Mouse (Mus musculus): ENCODE results near the gene Scgb1b2. TPM values are rescaled to one million over a fixed set of nuclear protein-coding genes. Genes with fewer than 3 reads are reported as not detected.

Gene Scgb1b2
- polyA plus RNA-seq (2014; fragmentation: Illumina TruSeq; extraction: RNeasy Lipid Tissue Mini Kit (QIAGEN cat#74804); ENCODE audit: low read depth, low replicate concordance): not detected

GRCm38 (mm10) chr7:31291721-31292120 is at the start of gene Scgb1b2:
Gene Scgb1b2 (minus strand): TSS chr7:31291821.

GRCm38 (mm10) chr7:31290208-31290607 is 1.4 kb downstream of the Scgb1b2 start, which contains the start of gene Scgb2b2:
Gene Scgb2b2 (plus strand): TSS chr7:31290508.

Other genes starting within 250 kb of the Scgb1b2 start
- 69.0 TPM for gene Fxyd5, start 249.3 kb downstream of the Scgb1b2 start, polyA plus RNA-seq (2014; fragmentation: Illumina TruSeq; extraction: RNeasy Lipid Tissue Mini Kit (QIAGEN cat#74804); ENCODE audit: low read depth, low replicate concordance)
- gene Fxyd7, start 240.4 kb downstream of the Scgb1b2 start, polyA plus RNA-seq (2014; fragmentation: Illumina TruSeq; extraction: RNeasy Lipid Tissue Mini Kit (QIAGEN cat#74804); ENCODE audit: low read depth, low replicate concordance): 0.88 TPM
- 169 TPM for gene Fxyd1, start 234.6 kb downstream of the Scgb1b2 start, polyA plus RNA-seq (2014; fragmentation: Illumina TruSeq; extraction: RNeasy Lipid Tissue Mini Kit (QIAGEN cat#74804); ENCODE audit: low read depth, low replicate concordance)
- 5.6 TPM for gene Lgi4, start 232.5 kb downstream of the Scgb1b2 start, polyA plus RNA-seq (2014; fragmentation: Illumina TruSeq; extraction: RNeasy Lipid Tissue Mini Kit (QIAGEN cat#74804); ENCODE audit: low read depth, low replicate concordance)
- 48.8 TPM for gene Fxyd3, start 215.1 kb downstream of the Scgb1b2 start, polyA plus RNA-seq (2014; fragmentation: Illumina TruSeq; extraction: RNeasy Lipid Tissue Mini Kit (QIAGEN cat#74804); ENCODE audit: low read depth, low replicate concordance)
- 18.4 TPM for gene Hpn, start 176.5 kb downstream of the Scgb1b2 start, polyA plus RNA-seq (2014; fragmentation: Illumina TruSeq; extraction: RNeasy Lipid Tissue Mini Kit (QIAGEN cat#74804); ENCODE audit: low read depth, low replicate concordance)
- 15.7 TPM for gene Scn1b, start 164.8 kb downstream of the Scgb1b2 start, polyA plus RNA-seq (2014; fragmentation: Illumina TruSeq; extraction: RNeasy Lipid Tissue Mini Kit (QIAGEN cat#74804); ENCODE audit: low read depth, low replicate concordance)
- gene Gramd1a, start 135.9 kb downstream of the Scgb1b2 start, polyA plus RNA-seq (2014; fragmentation: Illumina TruSeq; extraction: RNeasy Lipid Tissue Mini Kit (QIAGEN cat#74804); ENCODE audit: low read depth, low replicate concordance): 39.2 TPM
- not detected for gene Scgb2b2, start 1.3 kb downstream of the Scgb1b2 start, polyA plus RNA-seq (2014; fragmentation: Illumina TruSeq; extraction: RNeasy Lipid Tissue Mini Kit (QIAGEN cat#74804); ENCODE audit: low read depth, low replicate concordance)
- not detected for gene Scgb2b3, start 70.3 kb upstream of the Scgb1b2 start, polyA plus RNA-seq (2014; fragmentation: Illumina TruSeq; extraction: RNeasy Lipid Tissue Mini Kit (QIAGEN cat#74804); ENCODE audit: low read depth, low replicate concordance)
- gene Scgb1b3, start 83.8 kb upstream of the Scgb1b2 start, polyA plus RNA-seq (2014; fragmentation: Illumina TruSeq; extraction: RNeasy Lipid Tissue Mini Kit (QIAGEN cat#74804); ENCODE audit: low read depth, low replicate concordance): not detected

All from adipose tissue, adult 10 weeks (tissue).